Mouse (Mus musculus): ENCODE measurements around the gene Ski.

GRCm38 (mm10) chr4:155134686-155135172 is 87.7 kb downstream of the Ski start:
- TF ChIP-seq GATA1 (IDR thresholded peaks at IDR 0.05; ENCODE audit: low read length) (no peak), TAL1 (IDR thresholded peaks at IDR 0.05; ENCODE audit: low read length) (no peak)

Measured in erythroblast, embryonic 14.5 days (primary cell).